Mouse (Mus musculus) kidney, postnatal 0 days (tissue): Measurements from ENCODE around the gene Ms4a6c. TPM values are rescaled to one million over a fixed set of nuclear protein-coding genes. Genes with fewer than 3 reads are reported as not detected.
"Not testable (repeated sequence)": the region's sequence is repeated elsewhere in the genome, so short reads cannot be mapped to it uniquely, and the experiment has no call there.

Source experiments
- ATAC-seq: fragments of 200-750 bp; cut with Nextera tagmentation; replicated peaks from 2 replicates; pipeline ENCODE4 v1.8.0; 2017; ENCODE audit warnings: low read depth, moderate number of reproducible peaks, moderate TSS enrichment, moderate library complexity; ENCODE audit not compliant: low FRiP score
- DNase-seq: peaks from one replicate; pipeline ENCODE4 v3.0.0-alpha.2; 2016; ENCODE audit warnings: low spot score
- H3K27ac ChIP-seq: fragments of 300-500 bp; sonication (generic); 2 replicates; pipeline ENCODE4 v1.5.1; 2014; ENCODE audit warnings: mild to moderate bottlenecking
- H3K27me3 ChIP-seq: fragments of 300-500 bp; sonication (generic); 2 replicates; pipeline ENCODE4 v1.6.1; 2014; ENCODE audit warnings: low read length, mixed read lengths; ENCODE audit not compliant: insufficient read depth
- H3K36me3 ChIP-seq: fragments of 300-500 bp; sonication (generic); 2 replicates; pipeline ENCODE4 v1.6.1; 2014; ENCODE audit warnings: low read length, mixed read lengths; ENCODE audit not compliant: insufficient read depth
- H3K4me1 ChIP-seq: fragments of 300-500 bp; sonication (generic); replicated peaks from 2 replicates; pipeline ENCODE4 v1.6.1; 2014; ENCODE audit warnings: antibody characterized with exemption, low read length, mixed read lengths; ENCODE audit not compliant: insufficient read depth
- H3K4me2 ChIP-seq: fragments of 300-500 bp; sonication (generic); 2 replicates; pipeline ENCODE4 v1.6.1; 2014; ENCODE audit warnings: mild to moderate bottlenecking, low read length, moderate library complexity, mixed read lengths
- H3K4me3 ChIP-seq: fragments of 300-500 bp; sonication (generic); replicated peaks from 2 replicates; pipeline ENCODE4 v1.5.1; 2014; ENCODE audit warnings: low read depth, low read length
- H3K9ac ChIP-seq: fragments of 300-500 bp; sonication (generic); 2 replicates; pipeline ENCODE4 v1.6.1; 2014; ENCODE audit warnings: low read depth, low read length
- H3K9me3 ChIP-seq: fragments of 300-500 bp; sonication (generic); replicated peaks from 2 replicates; pipeline ENCODE4 v1.6.1; 2016; ENCODE audit warnings: low read length, inconsistent platforms, mixed read lengths
- CTCF ChIP-seq: IDR thresholded peaks from 2 replicates; pipeline ENCODE4 v1.5.1; 2016; ENCODE audit warnings: antibody characterized with exemption, low read depth, mild to moderate bottlenecking, moderate library complexity
- WGBS: fragments of 180-500 bp; shearing (Covaris S2); extraction: QIAGEN DNeasy Blood & Tissue Kit; methylation state at CpG from one replicate; pipeline ENCODE4 v1.1.7; 2014; 5-methylcytosine and 5-hydroxymethylcytosine counted together
- polyA plus RNA-seq: library from polyadenylated mRNA; unstranded; fragments of >200 nt; fragmentation: Nextera tagmentation; extraction: Ambion mirVana; gene quantifications from 2 replicates; pipeline ENCODE4 v1.2.1, GENCODE M21; 2015

Ms4a6c gene
- 5.4 and 7.4 TPM in 2 replicates for polyA plus RNA-seq

DNA sequence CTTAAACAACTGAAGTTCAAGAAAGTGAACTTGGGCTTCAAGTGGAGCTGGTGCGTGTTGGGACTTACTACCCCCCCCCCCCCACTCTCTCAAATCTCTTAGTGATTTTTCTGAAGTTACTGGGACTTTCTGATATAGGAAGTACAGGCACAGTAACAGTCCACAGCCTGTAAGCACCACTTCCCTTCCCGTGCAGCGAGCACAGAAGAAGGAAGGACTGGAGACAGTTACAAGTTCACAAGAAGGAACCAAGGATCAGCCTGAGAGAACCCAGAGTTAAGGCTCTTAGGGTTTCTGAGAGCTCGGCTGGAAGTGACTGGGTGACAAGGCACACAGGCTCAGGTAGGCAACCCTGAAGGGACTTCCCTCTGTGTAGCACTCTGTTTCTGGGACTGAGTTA lies at the start of gene Ms4a6c:
Ms4a6c (plus strand) TSS at position 152 of the 400 bp plus-strand sequence.
- H3K4me3 ChIP-seq, H3K9ac ChIP-seq, H3K9me3 ChIP-seq, H3K4me1 ChIP-seq, ATAC-seq, H3K36me3 ChIP-seq, H3K27me3 ChIP-seq, H3K27ac ChIP-seq, H3K4me2 ChIP-seq, DNase-seq: not testable (repeated sequence)
- WGBS: 88% methylated on average over 4 of the region's 4 CpGs

DNA sequence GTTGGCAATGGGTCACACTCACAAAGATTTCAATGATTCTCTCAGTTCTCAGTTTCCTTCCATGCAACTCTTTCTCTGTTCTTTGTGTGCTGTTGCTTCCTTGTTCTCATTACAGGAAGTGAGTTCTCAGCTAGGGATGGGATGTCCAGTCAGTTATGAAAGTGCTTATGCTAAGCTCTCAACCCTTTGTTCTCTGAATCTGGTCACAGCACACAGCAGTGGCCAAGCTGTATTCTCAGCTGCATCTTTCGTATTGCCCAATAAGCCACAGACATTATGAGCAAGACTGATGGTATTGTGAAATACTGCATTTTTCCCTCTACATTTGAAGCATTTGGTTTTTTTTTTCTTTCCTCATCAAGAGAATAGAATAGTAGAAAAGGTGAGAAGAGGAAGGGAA lies 38.0 kb upstream of the Ms4a6c start:
- H3K9ac ChIP-seq, DNase-seq: not testable (repeated sequence)

DNA sequence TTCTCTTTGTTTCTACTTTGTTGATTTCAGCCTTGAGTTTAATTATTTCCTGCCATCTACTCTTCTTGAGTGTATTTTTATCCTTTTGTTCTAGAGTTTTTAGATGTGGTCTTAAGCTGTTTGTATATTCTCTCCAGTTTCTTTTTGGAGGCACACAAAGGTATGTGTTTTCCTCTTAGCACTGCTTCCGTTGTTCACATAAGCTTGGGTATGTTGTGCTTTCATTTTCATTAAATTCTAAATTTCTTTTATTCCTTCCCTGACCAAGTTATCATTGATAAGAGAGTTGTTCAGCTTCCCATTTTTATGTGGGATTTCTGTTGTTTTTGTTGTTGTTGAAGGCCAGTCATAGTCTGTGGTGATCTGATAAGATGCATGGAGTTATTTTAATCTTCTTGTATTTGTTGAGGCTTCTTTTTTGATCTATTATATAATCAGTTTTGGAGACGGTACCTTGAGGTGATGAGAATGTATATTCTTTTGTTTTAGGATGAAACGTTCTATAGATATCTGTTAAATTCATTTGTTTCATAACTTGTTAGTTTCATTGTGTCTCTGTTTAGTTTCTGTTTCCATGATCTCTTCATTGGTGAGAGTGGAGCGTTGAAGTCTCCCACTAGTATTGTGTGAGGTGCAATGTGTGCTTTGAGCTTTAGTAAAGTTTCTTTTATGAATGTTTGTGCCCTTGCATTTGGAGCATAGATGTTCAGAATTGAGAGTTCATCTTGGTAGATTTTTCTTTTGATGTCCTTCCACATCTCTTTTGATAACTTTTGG lies 33.9 kb upstream of the Ms4a6c start:
- no peak for TF ChIP-seq CTCF
- H3K4me3 ChIP-seq: no peak overlapping the region
- 87% methylated on average over 4 of the region's 4 CpGs for WGBS
- no peak for ATAC-seq
- no peak for DNase-seq
- no peak overlapping the region for H3K27ac ChIP-seq
- H3K36me3 ChIP-seq: no peaks in the 10 kb centered on the region
- no peaks in the 10 kb centered on the region for H3K4me1 ChIP-seq
- H3K27me3 ChIP-seq: no peaks in the 10 kb centered on the region
- no peaks in the 10 kb centered on the region for H3K9me3 ChIP-seq
- H3K9ac ChIP-seq: no peak overlapping the region
- H3K4me2 ChIP-seq: no peak overlapping the region

More for the DNA sequence above, 38.0 kb upstream of the Ms4a6c start:
- WGBS: 92% methylated on average over 1 of the region's 1 CpGs
- H3K4me2 ChIP-seq, H3K36me3 ChIP-seq, H3K27me3 ChIP-seq, ATAC-seq, H3K4me3 ChIP-seq, H3K9me3 ChIP-seq, H3K4me1 ChIP-seq, H3K27ac ChIP-seq: not testable (repeated sequence)

DNA sequence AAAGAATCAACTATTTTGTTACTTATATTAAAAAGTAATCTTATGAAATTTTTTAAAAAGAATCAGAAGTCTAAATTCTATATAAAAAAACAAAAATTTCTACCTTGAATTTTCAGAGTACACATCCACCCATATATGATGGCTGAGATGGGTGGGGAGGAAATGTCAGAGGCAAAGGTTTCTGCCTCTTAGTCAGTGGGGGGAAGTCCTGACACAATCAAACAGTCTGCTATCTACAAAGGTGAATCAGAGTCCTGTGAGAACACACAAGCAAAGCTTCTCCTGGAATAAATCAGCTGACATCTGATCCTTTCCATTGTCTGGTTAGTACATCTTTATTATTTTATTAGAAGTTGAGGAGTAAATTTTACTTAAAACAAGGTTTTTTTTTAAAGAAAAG lies 25.8 kb upstream of the Ms4a6c start, which contains the start of gene Ms4a4b:
Ms4a4b (plus strand) TSS at position 216 of the 400 bp plus-strand sequence.
- DNase-seq (no peak), ATAC-seq (no peak)
- H3K27me3 ChIP-seq: no peaks in the 10 kb centered on the region
- no peak within 1 kb of the TSS for H3K4me3 ChIP-seq
- H3K27ac ChIP-seq: no peak within 1 kb of the TSS
- H3K4me2 ChIP-seq: no peak within 1 kb of the TSS
- no peaks in the 10 kb centered on the region for H3K9me3 ChIP-seq
- no peaks in the 10 kb centered on the region for H3K36me3 ChIP-seq
- H3K4me1 ChIP-seq: no peaks in the 10 kb centered on the region
- H3K9ac ChIP-seq: no peak within 1 kb of the TSS
- no peak for TF ChIP-seq CTCF

DNA sequence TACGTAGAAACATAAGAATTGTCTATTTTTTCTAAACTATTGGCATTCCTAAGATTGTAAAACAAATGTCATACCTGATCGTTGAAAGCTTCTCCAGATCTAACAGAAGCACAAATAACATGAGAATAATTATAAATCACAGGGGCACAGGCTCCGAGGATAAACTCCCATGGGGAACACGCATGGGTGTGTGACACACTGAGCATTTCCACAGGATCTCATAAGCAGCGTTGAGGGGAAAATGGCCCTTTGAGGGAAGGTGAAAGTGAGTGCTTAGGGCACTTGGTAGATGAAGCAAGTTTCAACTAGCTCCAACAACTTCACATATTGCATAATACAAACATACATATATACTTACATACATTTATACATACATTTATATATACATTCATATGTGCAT lies 25.2 kb upstream of the Ms4a6c start:
- ATAC-seq (no peak), DNase-seq (no peak)
- Histone ChIP-seq H3K27ac (no peak overlapping the region), H3K9me3 (no peaks in the 10 kb centered on the region), H3K36me3 (no peaks in the 10 kb centered on the region), H3K27me3 (no peaks in the 10 kb centered on the region), H3K9ac (no peak overlapping the region), H3K4me3 (no peak overlapping the region), H3K4me2 (no peak overlapping the region), H3K4me1 (no peaks in the 10 kb centered on the region)
- WGBS: 80% methylated on average over 5 of the region's 5 CpGs
- TF ChIP-seq CTCF: no peak

DNA sequence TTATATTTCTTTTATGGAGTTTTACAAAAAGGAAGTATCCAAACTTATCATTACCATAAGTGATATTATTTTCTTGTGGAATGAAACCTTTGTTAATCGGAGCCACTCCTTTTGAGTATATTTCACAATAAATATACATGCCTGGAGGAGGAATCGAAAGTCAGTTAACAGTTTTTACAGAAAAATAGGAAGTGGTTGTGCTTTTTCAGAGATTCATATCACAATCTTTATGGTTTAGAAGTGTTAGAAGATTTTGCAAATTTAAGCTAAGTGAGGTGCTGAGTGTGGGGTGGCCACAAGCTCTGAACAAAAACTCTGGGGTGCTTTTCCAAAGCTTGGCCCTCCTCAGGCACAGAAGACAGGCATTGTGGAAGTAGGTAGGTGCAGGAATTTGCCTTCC lies 21.9 kb upstream of the Ms4a6c start:
- H3K4me2 ChIP-seq: no peak overlapping the region
- TF ChIP-seq CTCF: no peak
- H3K4me3 ChIP-seq: no peak overlapping the region
- DNase-seq (no peak), ATAC-seq (no peak)
- H3K4me1 ChIP-seq: no peaks in the 10 kb centered on the region
- no peak overlapping the region for H3K9ac ChIP-seq
- WGBS: 86% methylated on average over 2 of the region's 2 CpGs
- H3K27ac ChIP-seq: no peak overlapping the region
- no peaks in the 10 kb centered on the region for H3K27me3 ChIP-seq
- H3K36me3 ChIP-seq: no peaks in the 10 kb centered on the region
- H3K9me3 ChIP-seq: no peaks in the 10 kb centered on the region

DNA sequence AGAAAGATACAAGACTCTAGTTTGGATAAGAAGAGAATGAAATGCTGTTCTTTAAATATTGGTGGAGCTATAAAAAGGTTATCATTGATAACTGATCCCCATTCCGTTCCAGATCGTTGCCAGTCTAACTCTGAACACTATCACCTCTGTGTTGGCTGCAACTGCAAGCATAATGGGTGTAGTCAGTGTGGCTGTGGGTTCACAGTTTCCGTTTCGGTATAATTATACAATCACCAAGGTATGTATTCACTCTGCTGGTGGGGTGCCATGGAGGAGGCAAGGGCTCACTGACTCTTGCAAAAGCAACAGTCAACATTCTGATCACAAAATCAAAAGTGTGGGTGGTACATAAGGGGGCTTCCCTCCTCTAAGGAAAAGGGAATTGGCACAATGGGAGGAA lies 10.1 kb upstream of the Ms4a6c start:
- H3K4me3 ChIP-seq, H3K36me3 ChIP-seq, ATAC-seq, H3K27ac ChIP-seq, H3K4me2 ChIP-seq, H3K4me1 ChIP-seq, H3K9ac ChIP-seq, DNase-seq, H3K27me3 ChIP-seq, H3K9me3 ChIP-seq: not testable (repeated sequence)
- 77% methylated on average over 2 of the region's 4 CpGs for WGBS

DNA sequence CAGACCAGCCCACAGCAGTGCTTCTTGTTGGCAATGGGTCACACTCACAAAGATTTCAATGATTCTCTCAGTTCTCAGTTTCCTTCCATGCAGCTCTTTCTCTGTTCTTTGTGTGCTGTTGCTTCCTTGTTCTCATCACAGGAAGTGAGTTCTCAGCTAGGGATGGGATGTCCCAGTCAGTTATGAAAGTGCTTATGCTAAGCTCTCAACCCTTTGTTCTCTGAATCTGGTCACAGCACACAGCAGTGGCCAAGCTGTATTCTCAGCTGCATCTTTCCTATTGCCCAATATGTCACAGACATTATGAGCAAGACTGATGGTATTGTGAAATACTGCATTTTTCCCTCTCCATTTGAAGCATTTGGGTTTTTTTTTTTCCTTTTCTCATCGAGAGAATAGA lies 4.4 kb upstream of the Ms4a6c start:
- not testable (repeated sequence) for H3K9ac ChIP-seq, H3K4me3 ChIP-seq, H3K4me1 ChIP-seq, H3K4me2 ChIP-seq, ATAC-seq, H3K27me3 ChIP-seq, H3K36me3 ChIP-seq, H3K27ac ChIP-seq, DNase-seq, H3K9me3 ChIP-seq
- 53% methylated on average over 1 of the region's 1 CpGs for WGBS
